Mouse (Mus musculus) adrenal gland, adult 10 weeks (tissue): ENCODE measurements around the gene Gm45902. TPM values are rescaled to one million over a fixed set of nuclear protein-coding genes. Genes with fewer than 3 reads are reported as not detected.

Experiments
- polyA plus RNA-seq: library from polyadenylated mRNA; stranded (reverse); fragments of 350-450 nt; fragmentation: Illumina TruSeq; extraction: RNeasy Lipid Tissue Mini Kit (QIAGEN cat#74804); gene quantifications from one replicate; pipeline ENCODE4 v1.2.3, GENCODE M21; 2014; ENCODE audit warnings: low read depth, low replicate concordance

The Gm45902 gene
- 2.3 TPM for polyA plus RNA-seq

DNA sequence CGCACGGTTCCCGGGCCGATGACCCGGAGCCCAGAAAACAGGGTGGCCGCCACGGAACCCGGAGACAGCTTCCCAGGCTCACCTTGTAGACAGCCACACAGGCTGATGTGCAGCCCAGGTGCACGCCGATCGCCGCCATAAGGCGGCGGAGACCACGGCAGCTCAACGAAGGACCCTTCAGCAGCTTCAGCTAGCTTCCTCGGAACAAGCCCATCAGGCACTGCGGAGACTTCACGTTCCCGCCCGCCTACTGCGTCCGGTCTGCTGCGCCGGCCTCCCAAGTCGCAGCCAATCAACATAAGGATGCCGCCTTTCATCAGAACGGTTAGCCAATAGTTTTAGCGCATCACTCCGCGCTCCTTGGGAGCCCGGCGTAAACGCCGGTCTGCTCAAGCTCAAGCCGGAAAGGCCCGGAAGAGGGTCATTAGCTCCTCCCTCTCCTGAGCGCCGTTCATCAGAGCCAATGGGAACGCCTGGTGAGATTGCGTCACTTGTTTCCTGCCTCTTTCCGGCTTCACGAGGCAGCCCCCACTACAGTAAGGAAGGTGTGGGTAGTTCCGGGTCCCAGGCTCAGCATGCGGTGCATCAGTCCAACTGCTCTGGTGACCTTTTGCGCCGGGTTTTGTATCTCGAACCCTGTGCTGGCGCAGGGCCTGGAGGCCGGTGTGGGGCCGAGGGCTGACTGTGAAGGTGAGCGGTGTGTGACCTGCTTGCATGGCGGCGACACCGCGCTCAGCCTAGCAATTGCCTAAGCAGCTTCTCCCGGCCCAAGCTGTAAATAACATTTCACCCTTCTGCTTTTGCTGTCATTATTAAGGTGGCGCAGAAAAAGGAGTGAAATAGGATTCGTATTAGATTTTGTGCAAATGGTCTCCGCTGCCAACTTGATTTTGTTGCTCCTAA, at the start of gene Gm45902, which contains the start of the genes Hspa14 and Cdnf:
Gene Gm45902 (minus strand): TSS at position 239 of the 903 bp plus-strand sequence.
Gene Hspa14 (minus strand): TSS at position 263 of the 903 bp plus-strand sequence.
Gene Cdnf (plus strand): TSS at position 479 of the 903 bp plus-strand sequence.

GRCm38 (mm10) chr2:3474861-3475283, 37.7 kb downstream of the Gm45902 start, which contains the start of gene Suv39h2:
TSS of gene Suv39h2 (minus strand) at chr2:3475031.

Other genes starting within 250 kb of the Gm45902 start
- 124 TPM for gene Nmt2, start 228.6 kb downstream of the Gm45902 start, polyA plus RNA-seq
- gene Rpp38, start 180.1 kb downstream of the Gm45902 start, polyA plus RNA-seq, result 19.8 TPM
- gene Acbd7, start 176.6 kb downstream of the Gm45902 start, polyA plus RNA-seq, result not detected
- 0.52 TPM for gene Olah, start 115.6 kb downstream of the Gm45902 start, polyA plus RNA-seq
- gene Meig1, start 90.1 kb downstream of the Gm45902 start, polyA plus RNA-seq, result not detected
- 13.4 TPM for gene Dclre1c, start 88.7 kb downstream of the Gm45902 start, polyA plus RNA-seq
- gene Suv39h2, start 37.8 kb downstream of the Gm45902 start, polyA plus RNA-seq, result 7.6 TPM
- 46.5 TPM for gene Hspa14, start within 50 bp of the Gm45902 start, polyA plus RNA-seq
- 8.3 TPM for gene Cdnf, start 240 bp upstream of the Gm45902 start, polyA plus RNA-seq
- gene Fam107b, start 57.7 kb upstream of the Gm45902 start, polyA plus RNA-seq, result 30.1 TPM